ENCODE assay signal across 25 mouse cellular contexts in genomic region chr6:128083305-128083704, GRCm38 (mm10).
"Had no signal": no experiment of that assay in that cellular context is flagged by ENCODE, and none has a peak within 500 bp of the region (broad histone marks: within the 10 kb centered on the region; RNA-seq: fewer than 3 reads in every experiment).

No protein-coding gene starts in this region.

- H3K27ac ChIP-seq: embryonic facial prominence, embryonic 10.5 days; embryonic facial prominence, embryonic 12.5 days; embryonic facial prominence, embryonic 13.5 days; embryonic facial prominence, embryonic 15.5 days; forebrain, embryonic 10.5 days; forebrain, embryonic 12.5 days; forebrain, embryonic 13.5 days; gastrocnemius, adult 2 months; heart, adult 2 months; heart, embryonic 10.5 days had no signal

- H3K4me3 ChIP-seq: embryonic facial prominence, embryonic 10.5 days; embryonic facial prominence, embryonic 12.5 days; embryonic facial prominence, embryonic 13.5 days; embryonic facial prominence, embryonic 15.5 days; erythroblast, embryonic 14.5 days; forebrain, embryonic 10.5 days; forebrain, embryonic 12.5 days; forebrain, embryonic 13.5 days; gastrocnemius, adult 2 months; heart, adult 2 months; heart, embryonic 10.5 days had no signal

- H3K27me3 ChIP-seq: embryonic facial prominence, embryonic 12.5 days; embryonic facial prominence, embryonic 13.5 days; embryonic facial prominence, embryonic 15.5 days; forebrain, embryonic 12.5 days; forebrain, embryonic 13.5 days had no signal

- H3K36me3 ChIP-seq: embryonic facial prominence, embryonic 12.5 days; embryonic facial prominence, embryonic 13.5 days; forebrain, embryonic 10.5 days; forebrain, embryonic 12.5 days had no signal

- H3K4me1 ChIP-seq: forebrain, embryonic 13.5 days had no signal

- H3K9me3 ChIP-seq: embryonic facial prominence, embryonic 10.5 days; embryonic facial prominence, embryonic 12.5 days; embryonic facial prominence, embryonic 13.5 days; embryonic facial prominence, embryonic 15.5 days; forebrain, embryonic 10.5 days; forebrain, embryonic 12.5 days; forebrain, embryonic 13.5 days; heart, embryonic 10.5 days had no signal

- H3K9ac ChIP-seq: embryonic facial prominence, embryonic 12.5 days; embryonic facial prominence, embryonic 13.5 days; embryonic facial prominence, embryonic 15.5 days; forebrain, embryonic 12.5 days; forebrain, embryonic 13.5 days; forebrain, postnatal 0 days had no signal

- ATAC-seq: forebrain, embryonic 13.5 days; forebrain, embryonic 14.5 days; forebrain, embryonic 16.5 days; forebrain, postnatal 0 days had no signal

- DNase-seq: cerebellum, adult 9-10 months; cerebellum, adult 9-11 months; cerebellum, postnatal 36 days; embryo, embryonic 11 days; forebrain, postnatal 0 days; gastrocnemius, adult 2 months; gastrocnemius, postnatal 10 days; gastrocnemius, postnatal 14 days; gastrocnemius, postnatal 25 days; gastrocnemius, postnatal 36 days; heart, adult 11 months; heart, adult 18-20 months; heart, adult 2 months had no signal

- H3K4me2 ChIP-seq: embryonic facial prominence, embryonic 12.5 days; embryonic facial prominence, embryonic 13.5 days; embryonic facial prominence, embryonic 15.5 days; forebrain, embryonic 12.5 days; forebrain, embryonic 13.5 days; heart, embryonic 11.5 days had no signal
